Mouse (Mus musculus): ENCODE measurements around the gene Blvrb.
A peak's percentile ranks its signal among the peaks of the same experiment; 100 is the strongest.

Gene Blvrb

DNA sequence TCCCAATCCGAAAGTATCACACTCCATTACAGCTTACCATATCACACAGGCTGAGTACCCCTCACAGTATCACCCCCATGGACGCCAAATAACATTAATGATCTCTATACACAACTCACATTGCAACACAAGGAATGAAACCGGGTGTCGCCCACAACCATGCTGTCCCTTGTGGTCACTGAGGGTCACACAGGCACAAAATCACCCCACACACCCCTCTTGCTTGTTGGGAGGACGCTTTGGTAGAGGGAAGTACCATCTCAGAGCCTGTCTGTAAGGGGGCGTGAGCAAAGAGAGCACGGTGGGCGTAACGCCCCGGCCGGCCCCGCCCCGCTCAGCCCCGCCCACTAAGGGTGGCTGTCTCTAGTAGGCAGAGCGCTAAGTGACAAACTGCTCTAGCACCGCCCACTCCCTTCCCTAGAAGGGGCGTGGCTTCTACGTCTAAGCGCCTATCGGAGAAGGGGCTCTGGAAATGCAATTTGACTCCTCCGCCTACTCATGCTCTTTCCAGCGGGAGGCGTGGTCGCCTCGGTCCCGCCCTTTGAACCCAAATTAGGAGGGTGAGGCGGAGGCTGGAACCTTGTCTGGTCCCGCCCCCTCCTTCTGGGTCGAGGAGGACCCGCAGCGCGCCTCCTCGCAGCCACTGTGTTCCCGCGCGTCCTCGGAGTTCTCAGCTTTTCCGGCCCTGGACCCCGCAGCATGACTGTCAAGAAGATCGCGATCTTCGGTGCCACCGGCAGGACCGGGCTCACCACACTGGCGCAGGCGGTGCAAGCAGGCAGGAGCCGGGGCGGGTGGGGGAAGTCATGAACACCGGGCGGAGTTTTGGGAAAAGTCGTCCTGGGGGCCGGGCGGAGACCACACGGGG is at the start of gene Blvrb, which contains the start of gene Sptbn4:
Blvrb (plus strand) TSS at position 560 of the 868 bp plus-strand sequence.
Sptbn4 (minus strand) TSS at position 268 of the 868 bp plus-strand sequence.
- DNase-seq (ENCODE audit: low spot score), result peak; percentile 92

DNA sequence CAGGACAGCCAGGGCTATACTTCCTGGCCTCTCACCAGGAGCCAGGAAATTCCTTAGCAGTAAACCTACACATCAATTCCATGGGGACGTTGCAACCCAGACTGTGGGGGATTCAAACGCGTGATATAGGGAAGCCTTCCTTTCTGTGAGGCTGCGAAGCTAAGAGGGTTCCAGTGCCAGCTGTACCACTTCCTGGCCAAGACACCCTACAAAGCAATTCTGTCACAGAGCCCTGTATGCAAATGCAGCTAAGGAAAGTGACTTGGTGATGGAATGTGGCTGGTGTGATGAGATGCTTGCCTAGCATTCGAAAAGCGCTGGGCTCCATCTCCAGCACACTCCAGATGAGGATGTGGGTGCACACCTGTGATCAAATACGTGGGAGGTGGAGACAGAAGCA is 47.2 kb upstream of the Blvrb start:
- DNase-seq (ENCODE audit: low spot score), result no peak

DNA sequence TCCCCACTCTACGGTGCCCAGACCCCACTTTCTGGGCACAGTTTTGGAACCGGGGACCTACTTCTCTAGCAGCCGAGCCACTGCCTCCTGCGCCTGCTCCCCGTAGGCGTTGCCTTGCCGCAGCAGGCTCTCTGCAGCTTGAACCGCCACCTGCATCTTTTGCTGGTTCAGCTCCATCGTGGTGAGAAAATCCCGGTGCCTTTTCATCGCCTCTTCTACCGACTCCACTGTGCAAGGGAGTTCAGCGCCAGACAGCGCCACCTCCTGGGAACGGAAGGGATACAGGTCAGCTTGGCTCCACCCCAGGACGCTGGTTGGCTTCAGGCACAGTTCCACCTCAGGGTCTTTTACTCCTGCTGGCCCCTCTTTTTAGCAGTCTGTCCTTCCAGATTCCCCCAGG is 45.1 kb upstream of the Blvrb start:
- peak; percentile 63 for DNase-seq (ENCODE audit: low spot score)

DNA sequence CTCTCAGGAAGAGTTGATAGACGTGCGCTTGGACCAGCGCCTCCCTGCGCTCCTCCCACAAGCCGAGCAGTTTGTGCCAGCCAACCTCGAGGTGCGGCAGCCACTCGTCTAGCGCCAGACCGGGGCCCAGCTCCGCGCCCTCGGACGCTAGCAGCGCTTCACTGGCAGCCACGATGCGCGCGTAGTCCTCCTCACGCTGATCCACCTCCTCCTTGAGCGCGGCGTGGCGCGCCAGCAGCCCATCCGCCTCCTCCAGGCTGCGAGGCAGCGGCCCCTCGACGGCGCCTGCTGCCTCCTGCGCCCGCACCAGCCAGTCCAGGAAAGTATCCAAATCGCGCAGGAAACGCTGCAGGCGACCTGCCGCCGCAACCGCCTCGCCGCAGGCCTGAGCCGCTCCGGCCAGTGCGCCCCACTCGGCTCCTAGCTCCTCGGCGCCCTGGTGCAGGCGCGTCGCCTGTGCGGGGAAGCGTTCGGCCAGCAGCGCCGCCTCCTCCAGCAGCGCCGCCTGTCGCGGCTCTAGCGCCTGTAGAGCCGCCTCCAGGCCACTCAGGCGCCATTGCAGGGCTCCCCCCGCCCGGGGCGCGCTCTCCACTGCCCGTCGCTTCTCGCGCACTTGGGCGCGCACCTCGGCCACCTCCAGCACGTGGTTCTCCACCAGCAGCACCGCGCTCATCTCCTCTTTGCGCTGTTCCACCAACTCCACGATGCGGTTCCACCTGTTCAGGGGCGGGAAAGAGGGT is 43.4 kb upstream of the Blvrb start:
- DNase-seq (ENCODE audit: low spot score), result no peak

DNA sequence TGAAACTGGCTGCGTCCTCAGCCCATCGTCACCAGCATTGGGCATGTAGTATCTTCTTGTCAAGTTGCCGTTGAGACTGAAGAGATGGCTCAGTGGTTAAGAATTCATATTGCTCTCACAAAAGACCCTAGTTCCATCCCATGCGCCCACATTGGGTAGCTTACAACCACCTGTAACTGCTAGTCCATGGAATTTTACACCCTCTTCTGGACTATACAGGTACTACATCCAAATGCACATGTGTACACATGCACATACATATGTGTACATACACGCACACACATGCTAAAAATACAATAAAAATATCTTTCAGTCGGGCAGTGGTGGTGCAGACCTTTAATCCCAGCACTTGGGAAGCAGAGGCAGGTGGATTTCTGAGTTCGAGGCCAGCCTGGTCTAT is 41.3 kb upstream of the Blvrb start:
- DNase-seq (ENCODE audit: low spot score), result no peak

DNA sequence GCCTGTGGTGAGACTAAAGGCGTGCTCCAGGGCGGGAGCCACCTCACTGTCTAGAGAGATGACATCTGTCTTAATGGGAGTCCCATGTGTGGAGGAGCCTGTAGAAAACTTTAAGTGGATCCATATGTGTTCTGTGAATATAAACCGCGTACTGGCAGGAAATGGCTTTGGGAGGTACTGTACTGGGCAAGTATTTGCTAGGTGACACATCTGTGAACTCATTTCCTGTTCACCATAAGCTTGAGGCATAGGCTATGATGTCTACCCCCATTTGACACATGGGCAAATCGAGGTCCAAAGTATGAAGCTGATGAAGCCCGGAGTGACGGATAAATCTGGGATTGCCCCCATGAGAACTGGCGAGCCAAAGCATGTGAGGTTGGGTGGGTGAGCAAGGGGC is 40.0 kb upstream of the Blvrb start:
- no peak for DNase-seq (ENCODE audit: low spot score)

DNA sequence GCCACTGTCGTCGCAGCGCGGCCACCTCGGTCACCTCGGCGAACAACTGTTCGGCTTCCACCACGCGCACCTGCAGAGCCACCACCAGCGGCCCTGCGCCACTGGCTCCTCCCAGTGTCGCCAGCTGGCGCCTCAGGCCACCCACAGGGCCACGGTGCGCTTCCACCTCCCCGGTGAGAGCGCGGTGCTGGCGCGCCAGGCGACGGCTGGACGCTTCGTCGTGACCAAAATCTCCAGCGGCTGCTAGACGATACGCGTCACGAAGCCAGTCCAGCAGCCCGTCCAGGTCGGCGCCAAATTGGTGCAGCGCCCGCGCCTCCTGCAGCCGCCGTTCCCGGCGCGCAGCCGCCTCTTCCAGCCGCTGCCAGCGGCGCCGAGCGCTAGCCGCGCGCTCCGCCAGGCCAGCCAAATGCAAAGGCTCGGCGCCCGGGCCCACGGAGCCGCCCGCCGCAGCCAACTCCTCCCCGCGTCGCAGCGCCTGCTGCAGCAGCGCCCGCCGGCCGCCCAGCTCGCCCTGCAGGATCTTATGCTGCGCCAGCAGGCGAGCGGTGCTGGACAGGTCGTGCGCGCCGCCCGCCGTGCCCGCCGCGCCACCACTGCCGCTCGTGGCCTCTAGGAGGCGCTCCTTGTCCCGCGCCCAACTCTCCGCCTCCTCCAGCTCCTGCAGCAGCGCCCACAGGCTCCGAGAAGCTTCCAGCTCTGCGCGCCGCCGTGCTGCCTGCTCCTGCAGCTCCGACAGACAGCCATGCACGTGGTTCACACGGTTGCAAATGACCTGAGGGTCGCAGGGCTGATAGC is 39.2 kb upstream of the Blvrb start:
- DNase-seq (ENCODE audit: low spot score), result peak; percentile 71

DNA sequence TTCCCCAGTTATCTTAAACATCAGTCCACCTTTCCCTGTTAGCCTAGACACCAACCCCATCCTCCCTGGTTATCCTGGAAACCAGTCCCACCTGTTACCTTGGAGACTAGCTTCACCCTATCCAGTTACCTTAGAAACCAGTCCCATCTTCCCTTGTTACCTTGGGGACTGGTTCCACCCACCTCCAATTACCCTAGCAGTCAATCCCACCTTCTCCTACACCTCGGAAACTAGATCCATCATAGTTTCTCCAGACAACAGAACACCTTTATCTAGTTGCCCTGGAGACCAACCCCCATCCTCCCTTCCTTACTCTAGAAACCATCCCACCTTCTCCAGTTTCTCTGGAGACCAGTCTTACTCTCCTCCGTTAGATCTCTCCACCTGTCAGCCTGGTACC is 30.6 kb upstream of the Blvrb start:
- DNase-seq (ENCODE audit: low spot score), result no peak

DNA sequence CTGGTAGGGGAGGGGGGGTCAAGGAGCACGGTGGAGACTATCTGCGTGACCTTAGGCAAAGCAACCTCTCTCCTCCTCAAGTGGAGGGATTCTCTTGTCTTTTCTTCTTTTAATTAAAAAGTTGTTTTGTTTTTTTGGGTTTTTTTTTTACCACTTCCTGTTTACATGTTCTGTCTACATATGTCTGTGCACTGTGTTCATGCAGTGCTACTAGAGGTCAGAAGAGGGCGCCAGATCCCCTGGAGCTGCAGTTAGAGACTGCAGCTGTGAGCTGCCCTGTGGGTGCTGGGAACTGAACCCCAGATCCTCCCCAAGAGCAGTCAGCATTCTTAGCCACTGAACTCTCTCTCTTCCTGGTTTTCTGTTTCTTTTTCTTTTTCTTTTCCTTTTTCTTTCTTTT is 28.7 kb upstream of the Blvrb start:
- DNase-seq (ENCODE audit: low spot score), result no peak

DNA sequence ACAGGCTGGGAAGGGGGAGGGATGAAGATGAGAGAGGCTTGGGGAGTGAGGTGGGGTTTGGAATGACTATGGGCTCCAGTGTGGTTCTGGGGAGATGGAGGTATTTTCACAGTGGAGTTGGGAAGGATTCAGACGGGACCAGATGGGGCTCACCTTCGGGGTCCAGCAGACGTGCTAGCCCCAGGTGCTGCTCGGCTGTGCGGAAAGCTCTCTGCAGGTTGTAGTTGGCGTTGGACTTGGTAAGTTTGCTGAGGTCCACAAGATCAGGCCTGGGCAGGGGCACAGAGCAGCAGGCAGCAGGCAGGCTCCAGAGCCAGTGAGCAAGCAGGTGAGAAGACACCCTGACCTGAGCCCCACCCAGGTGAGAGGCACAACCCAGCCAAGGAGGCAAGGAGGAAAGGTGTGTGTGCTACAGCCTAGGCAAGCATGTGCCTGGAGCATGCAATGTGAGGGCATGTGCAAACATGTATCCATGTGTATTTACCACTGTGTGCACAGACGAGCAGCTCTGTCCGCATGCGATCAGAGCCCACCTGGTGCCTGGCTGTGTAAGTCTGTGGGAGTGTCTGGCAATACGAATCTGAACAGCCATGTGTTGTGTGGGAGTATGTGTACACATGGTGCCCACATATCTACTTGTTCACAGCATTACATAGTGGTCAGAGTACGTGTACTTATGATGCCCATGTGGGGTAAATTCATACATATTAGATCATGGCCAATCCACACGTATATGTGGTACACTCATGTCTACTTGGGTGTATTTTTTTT is 24.0 kb upstream of the Blvrb start:
- no peak for DNase-seq (ENCODE audit: low spot score)

DNA sequence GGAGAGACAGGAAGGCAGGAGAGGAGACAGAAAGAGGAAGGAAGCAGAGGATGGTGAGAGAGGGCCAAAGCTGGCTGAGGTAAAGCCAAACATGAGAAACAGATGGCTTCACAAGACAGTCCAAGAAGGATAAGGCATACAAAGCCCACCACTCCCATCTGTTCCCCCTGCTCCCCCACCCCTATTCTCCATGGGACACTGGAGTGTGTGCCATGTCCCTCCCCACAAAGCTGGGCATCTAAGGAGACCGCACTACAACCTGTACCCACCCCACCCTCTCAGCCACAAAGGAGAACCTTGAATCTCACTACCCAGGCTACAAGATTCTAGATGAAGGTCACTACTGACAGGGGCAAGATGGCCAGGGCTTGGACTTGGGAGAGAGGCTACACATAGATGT is 20.4 kb upstream of the Blvrb start:
- DNase-seq (ENCODE audit: low spot score), result no peak

DNA sequence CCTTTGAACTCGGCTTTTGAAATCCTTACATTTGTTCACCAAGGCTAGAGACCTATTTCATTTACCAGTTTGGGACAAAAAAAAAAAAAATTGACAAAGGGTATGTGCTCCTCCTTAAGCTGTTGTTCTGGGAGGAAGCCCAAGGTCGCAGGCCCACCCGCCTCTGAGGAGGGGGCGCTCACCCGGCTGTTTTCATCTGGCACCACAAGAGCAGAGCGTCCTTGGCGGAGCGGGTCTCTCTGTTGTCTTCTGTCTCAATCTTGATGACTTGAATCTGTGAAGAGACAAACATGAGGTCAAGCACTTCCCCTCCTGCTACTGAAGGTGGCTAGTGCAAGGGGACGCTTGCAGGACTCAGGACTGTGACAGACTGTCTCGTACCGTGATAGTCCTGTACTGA is 19.8 kb upstream of the Blvrb start:
- no peak for DNase-seq (ENCODE audit: low spot score)

DNA sequence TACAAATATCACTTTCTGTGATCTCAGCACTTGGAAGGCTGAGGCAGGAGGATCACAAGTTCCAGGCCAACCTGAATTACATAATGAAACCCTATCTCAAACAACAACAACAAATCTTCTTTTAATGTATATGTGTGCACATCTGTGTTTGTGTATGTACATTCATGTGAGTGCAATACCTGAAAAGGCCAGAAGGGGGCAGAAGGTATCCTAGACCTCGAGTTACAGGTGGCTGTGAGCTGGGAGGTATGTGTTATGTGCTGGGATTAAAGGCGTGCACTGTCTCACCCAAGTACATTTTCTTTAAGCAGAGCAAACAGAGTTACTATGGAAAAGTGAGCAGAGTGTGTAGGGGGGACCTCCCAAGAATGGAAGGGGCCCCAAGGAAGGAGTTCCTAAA is 18.6 kb upstream of the Blvrb start:
- no peak for DNase-seq (ENCODE audit: low spot score)

DNA sequence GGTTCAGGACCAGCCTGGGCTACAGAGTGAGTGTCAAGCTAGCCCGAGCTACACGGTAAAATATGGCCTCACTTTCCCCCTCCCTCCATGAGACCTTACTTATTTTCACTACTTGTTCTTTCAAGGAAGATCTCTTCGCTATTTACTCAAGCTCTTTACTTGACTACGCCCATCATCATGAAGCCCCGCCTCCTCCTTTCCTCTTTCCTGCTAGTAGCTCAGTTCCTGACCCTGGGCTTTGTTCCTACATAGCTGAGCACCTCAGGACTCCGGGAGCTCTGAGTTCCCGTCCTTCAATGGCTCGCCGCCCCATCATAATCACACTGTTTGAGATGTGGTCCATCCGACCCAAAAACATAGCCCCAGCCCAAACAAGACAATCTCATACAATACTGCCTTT is 14.4 kb upstream of the Blvrb start:
- no peak for DNase-seq (ENCODE audit: low spot score)

DNA sequence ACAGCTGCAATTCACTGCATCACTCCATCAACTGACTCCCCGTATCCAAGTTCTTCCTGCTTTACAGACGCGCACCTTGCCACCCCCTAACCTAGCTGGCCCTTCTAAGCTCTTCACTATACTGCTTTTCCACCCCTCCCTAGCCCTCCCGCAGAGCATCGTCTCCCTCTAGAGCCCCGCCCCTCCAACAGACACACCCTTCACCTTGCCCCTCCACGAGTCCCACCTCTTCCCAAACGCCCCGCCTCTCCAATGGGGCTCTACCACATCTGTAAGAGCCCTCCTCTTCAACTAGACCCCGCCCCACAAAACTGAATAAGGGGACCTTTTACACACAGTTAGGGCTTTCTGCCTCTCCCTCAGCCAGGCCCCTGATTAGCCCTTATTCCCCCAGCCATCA is 14.0 kb upstream of the Blvrb start:
- no peak for DNase-seq (ENCODE audit: low spot score)

DNA sequence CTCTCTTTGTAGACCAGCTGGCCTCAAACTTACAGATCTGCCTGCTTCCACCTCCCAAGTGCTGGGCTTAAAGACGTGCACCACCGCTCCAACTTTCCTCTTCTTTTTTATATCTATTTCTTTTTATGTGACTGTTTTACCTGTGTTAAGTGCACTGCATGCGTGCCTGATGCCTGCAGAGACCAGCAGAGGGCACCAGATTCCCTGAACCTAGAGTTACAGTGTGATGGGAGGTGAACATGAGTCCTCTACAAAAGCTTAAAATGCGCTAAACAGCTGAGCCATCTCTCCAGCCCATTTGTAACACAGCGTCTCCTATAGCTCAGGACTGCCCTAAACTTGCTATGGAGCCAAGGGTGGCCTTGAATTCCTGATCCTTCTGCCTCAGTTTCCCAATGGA is 10.2 kb upstream of the Blvrb start:
- no peak for DNase-seq (ENCODE audit: low spot score)

DNA sequence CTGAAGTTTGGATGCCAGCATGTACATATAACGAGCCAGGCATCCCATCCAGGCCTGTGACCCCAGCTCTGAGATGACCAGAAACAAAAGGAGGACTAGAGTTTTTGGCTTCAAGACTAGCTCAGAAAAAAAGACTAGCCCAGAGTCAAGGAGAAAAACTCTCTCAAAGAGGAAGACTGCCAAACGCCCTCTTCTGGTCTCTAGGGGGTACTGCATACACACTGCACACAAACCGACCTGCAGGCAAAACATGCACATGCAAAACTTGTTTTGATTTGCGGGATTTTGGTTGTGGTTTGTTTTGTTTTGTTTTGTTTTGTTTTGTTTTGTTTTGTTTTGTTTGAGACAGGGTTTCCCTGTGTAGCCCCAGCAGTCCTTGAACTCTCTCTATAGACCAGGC is 7.8 kb upstream of the Blvrb start:
- DNase-seq (ENCODE audit: low spot score), result no peak

DNA sequence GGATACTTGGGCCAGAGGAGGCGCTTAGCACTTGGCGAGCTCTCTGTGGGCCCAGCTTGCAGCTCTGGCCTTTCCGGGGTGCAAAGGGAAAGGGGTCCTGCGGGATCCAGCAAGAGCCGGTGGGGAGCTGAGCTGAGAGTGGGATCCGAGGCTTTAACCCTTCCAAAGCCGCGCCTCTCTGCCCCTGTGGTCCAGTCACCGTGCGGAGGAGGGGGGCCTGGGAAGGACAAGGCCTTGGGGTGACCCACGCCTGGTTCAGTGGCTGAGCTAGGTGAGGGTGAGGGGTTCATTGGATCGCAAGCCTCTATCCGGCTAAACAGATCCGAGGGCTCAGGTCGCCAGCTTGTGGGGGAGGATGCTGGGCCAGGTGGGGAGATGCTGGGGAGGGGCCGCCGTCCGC is 1.7 kb upstream of the Blvrb start:
- no peak for DNase-seq (ENCODE audit: low spot score)

DNA sequence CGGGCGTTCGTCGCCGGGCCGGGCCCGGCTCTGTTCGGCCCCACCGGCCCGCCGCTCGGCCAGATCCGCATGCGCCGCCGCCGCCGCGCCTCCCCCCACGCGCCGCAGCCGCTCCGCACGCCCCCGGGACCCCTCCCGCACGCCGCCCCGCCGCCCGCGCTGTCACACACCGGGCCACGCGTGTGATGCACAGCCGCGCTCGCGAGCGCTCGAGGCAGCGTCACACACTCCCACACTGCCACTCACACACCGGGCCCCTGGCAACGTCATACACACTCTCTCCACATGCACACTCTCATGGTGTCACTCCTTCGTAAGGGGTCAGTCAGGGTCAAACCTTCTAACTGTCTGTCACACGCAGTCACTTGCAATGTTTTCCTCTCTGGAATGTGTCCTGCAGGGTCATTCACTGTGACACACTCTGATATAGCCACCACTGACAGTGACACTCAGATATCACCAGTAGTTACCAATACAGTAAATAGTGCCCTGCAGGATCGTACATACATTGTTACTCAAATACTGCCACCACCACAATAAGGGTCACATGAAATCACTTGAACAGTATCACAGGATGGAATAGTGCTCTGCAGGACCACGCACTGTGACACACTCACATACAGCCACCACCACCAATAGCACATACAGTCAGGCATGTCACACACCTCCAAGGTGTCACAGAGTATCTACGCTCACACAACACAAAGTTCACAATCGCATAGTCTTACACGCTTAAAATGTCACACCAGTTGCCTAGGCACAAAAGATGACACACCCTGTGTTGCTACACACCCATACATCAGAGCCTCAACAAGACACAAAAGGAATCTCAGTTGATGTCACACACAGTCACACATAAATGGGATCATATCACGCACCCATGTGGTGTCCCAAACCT is 1.0 kb upstream of the Blvrb start:
- peak; percentile 11 for DNase-seq (ENCODE audit: low spot score)

DNA sequence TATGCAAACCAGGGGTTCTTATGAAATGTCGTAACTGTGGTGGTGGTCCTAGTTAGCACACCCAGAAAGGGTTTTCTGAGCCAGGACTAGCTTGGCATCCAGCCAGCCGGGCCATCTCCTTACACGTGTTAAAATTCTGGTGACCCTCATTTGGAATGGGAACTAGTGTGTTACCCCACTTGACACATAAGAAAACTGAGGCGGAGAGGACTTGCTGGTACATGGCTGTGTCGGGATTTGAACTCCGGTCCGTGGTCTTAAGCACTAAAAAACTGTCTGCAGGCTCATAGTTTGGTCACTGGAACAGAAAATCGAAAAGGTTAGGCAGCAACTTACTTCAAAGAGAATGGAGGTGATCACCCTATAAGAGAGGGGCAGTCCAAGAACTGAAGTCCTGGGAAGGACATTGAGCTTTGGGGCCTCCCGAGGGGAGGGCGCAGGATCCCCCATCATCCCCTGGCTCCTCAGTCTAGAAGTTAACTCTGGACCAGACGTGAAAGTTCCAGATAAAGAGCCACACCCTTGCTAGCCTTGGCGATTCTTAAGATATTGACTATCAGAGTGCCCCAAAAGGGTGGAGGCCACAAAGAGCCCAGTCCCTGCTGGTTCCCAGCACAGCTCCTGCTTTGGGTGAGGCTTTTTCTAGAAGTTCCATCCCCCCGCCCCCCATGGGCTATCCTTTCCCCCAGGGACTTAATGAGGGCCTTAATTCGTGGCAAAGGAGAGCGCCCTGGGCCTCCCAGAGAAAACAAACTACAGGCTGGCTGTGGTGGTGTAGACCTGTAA is 836 bp downstream of the Blvrb start:
- peak; percentile 22 for DNase-seq (ENCODE audit: low spot score)
